Mouse (Mus musculus) hindbrain, embryonic 10.5 days (tissue): ENCODE results near the gene Tmem156. TPM values are rescaled to one million over a fixed set of nuclear protein-coding genes. Genes with fewer than 3 reads are reported as not detected.

Source experiments
- DNase-seq: peaks from one replicate; pipeline ENCODE4 v3.0.0-alpha.2; 2017; ENCODE audit warnings: low spot score
- H3K27ac ChIP-seq: fragments of 300-500 bp; sonication (generic); 2 replicates; pipeline ENCODE4 v1.5.1; 2016; ENCODE audit warnings: mild to moderate bottlenecking, moderate library complexity
- H3K27me3 ChIP-seq: fragments of 300-500 bp; sonication (generic); 2 replicates; pipeline ENCODE4 v1.6.1; 2016; ENCODE audit warnings: mild to moderate bottlenecking; ENCODE audit not compliant: poor library complexity, insufficient read depth, severe bottlenecking
- H3K36me3 ChIP-seq: fragments of 300-500 bp; sonication (generic); 2 replicates; pipeline ENCODE4 v1.6.1; 2016; ENCODE audit warnings: mild to moderate bottlenecking, moderate library complexity
- H3K4me1 ChIP-seq: fragments of 300-500 bp; sonication (generic); replicated peaks from 2 replicates; pipeline ENCODE4 v1.6.1; 2016; ENCODE audit warnings: mild to moderate bottlenecking
- H3K4me3 ChIP-seq: fragments of 300-500 bp; sonication (generic); 2 replicates; pipeline ENCODE4 v1.5.1; 2016; ENCODE audit warnings: mild to moderate bottlenecking, moderate library complexity
- H3K9me3 ChIP-seq: fragments of 300-500 bp; sonication (generic); 2 replicates; pipeline ENCODE4 v1.6.1; 2016; ENCODE audit warnings: mild to moderate bottlenecking, moderate library complexity
- WGBS: fragments of 180-500 bp; shearing (Covaris S2); methylation state at CpG from one replicate; pipeline ENCODE4 v1.1.7; 2016; 5-methylcytosine and 5-hydroxymethylcytosine counted together
- polyA plus RNA-seq: library from polyadenylated mRNA; unstranded; fragments of >200 nt; fragmentation: Nextera tagmentation; extraction: Ambion mirVana; gene quantifications from 2 replicates; pipeline ENCODE4 v1.2.1, GENCODE M21; 2016

Tmem156 gene
- polyA plus RNA-seq, 1 experiment from 2014 or later, result not detected

DNA sequence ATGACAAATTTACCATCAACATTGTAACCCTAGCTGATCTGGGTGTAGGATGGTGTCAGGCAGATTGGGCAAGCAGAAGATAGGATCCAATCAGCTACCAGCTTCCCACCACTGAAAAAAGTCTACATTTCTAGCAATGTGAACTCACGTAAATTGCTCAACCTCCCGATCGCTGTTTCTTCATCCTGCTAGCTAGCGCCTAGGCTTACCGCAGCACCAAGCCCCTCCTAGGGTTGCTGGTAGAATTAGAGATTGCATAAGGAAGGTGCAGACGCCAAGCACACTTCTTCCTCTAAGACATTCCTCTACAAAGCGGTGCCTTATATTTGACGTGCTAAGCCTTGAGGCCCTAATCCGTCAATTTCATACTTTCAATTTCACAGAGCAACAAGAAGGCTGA is 53.6 kb downstream of the Tmem156 start:
- Histone ChIP-seq H3K27me3 (no peaks in the 10 kb centered on the region), H3K4me1 (no peaks in the 10 kb centered on the region), H3K36me3 (no peaks in the 10 kb centered on the region), H3K9me3 (no peaks in the 10 kb centered on the region), H3K4me3 (no peak overlapping the region), H3K27ac (no peak overlapping the region)
- 90% methylated on average over 9 of the region's 9 CpGs for WGBS
- no peak for DNase-seq

- 81% methylated on average over 13 of the region's 13 CpGs for WGBS
- H3K27ac ChIP-seq, result no peak overlapping the region
- DNase-seq, result no peak
These were observed 55.3 kb downstream of the Tmem156 start for GRCm38 (mm10) chr5:65036597-65036996.

DNA sequence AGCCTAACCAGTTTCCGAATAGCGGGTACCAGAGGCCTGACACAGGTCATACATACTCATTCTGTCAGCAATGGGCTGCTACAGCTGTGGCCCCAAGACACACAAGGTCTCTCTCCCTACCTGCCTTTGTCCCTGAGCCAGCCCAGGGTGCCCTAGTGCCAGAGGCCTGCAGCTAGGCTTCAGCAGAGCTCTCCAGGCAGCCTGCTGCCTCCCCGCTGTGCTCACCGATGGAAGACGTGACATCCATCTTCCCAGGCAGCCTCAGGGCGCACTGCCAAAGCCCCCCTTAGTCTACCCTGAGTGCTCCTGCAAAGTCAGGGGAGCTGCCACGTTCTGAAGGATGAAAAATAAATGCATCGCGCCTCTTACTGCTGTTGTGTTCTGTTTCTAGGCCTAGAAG is 63.9 kb downstream of the Tmem156 start:
- 47% methylated on average over 9 of the region's 9 CpGs for WGBS
- Histone ChIP-seq H3K27me3 (no peaks in the 10 kb centered on the region), H3K4me3 (no peak overlapping the region), H3K27ac (no peak overlapping the region), H3K36me3 (peaks cover under 1% of the 10 kb centered on the region; the same call in 1 of the 2 replicates), H3K4me1 (peaks cover 7% of the 10 kb centered on the region), H3K9me3 (no peaks in the 10 kb centered on the region)
- no peak for DNase-seq

More at GRCm38 (mm10) chr5:65036597-65036996, 55.3 kb downstream of the Tmem156 start:
- no peaks in the 10 kb centered on the region for H3K27me3 ChIP-seq
- no peak overlapping the region for H3K4me3 ChIP-seq
- H3K9me3 ChIP-seq, result no peaks in the 10 kb centered on the region
- H3K4me1 ChIP-seq, result no peaks in the 10 kb centered on the region
- H3K36me3 ChIP-seq, result no peaks in the 10 kb centered on the region

DNA sequence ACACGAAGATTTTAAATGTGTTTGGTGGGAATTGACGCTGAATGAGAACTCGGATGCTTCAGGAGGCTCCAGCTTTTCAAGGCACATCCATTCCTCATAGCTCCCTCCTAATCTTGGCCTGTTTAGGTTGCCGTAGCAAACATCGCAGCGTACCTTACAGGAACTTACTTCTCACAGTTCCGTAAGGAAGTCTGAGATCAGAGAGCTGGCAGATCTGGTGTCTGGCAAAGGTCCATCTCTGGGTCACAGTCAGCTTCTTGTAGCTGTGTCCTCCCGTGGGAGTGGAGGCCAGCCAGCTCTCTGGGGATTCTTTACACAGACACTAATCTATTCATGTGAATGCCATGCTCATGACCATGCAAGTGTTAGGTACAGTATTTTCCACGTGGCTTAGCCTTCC is 65.2 kb downstream of the Tmem156 start:
- H3K4me3 ChIP-seq, result no peak overlapping the region
- H3K4me1 ChIP-seq, result peaks cover 7% of the 10 kb centered on the region
- no peak for DNase-seq
- 86% methylated on average over 9 of the region's 9 CpGs for WGBS
- H3K36me3 ChIP-seq, result peaks cover 9% of the 10 kb centered on the region; the same call in 1 of the 2 replicates
- no peaks in the 10 kb centered on the region for H3K9me3 ChIP-seq
- no peaks in the 10 kb centered on the region for H3K27me3 ChIP-seq
- H3K27ac ChIP-seq, result no peak overlapping the region

DNA sequence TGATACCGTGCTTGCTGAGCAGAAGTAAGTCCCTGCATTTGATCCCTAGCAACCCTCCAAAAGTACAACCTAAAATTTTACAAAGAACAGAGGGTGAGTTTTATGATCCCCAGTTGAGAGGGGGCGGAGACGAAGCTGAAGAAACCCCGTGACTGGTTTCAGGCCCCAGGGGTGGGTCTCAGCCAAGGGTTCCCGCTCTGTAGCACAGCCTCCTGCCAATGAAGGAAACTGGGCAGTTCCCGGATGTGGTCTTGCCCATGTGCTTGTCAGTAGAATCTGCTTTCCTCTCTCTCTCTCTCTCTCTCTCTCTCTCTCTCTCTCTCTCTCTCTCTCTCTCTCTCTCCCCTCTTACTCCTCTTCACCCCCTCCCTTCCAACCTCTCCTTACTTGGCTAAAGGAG is 66.0 kb downstream of the Tmem156 start:
- Histone ChIP-seq H3K9me3 (no peaks in the 10 kb centered on the region), H3K4me1 (peaks cover 7% of the 10 kb centered on the region), H3K27ac (no peak overlapping the region), H3K36me3 (peaks cover 12% of the 10 kb centered on the region; the same call in 1 of the 2 replicates), H3K4me3 (no peak overlapping the region), H3K27me3 (no peaks in the 10 kb centered on the region)
- no peak for DNase-seq
- 63% methylated on average over 6 of the region's 6 CpGs for WGBS

- peaks cover 7% of the 10 kb centered on the region for H3K4me1 ChIP-seq
- H3K27me3 ChIP-seq, result no peaks in the 10 kb centered on the region
- H3K27ac ChIP-seq, result no peak overlapping the region
- H3K9me3 ChIP-seq, result no peaks in the 10 kb centered on the region
- DNase-seq, result no peak
- WGBS, result 88% methylated on average over 2 of the region's 2 CpGs
- H3K4me3 ChIP-seq, result no peak overlapping the region
- peaks cover 12% of the 10 kb centered on the region; the same call in 1 of the 2 replicates for H3K36me3 ChIP-seq
These were observed 67.3 kb downstream of the Tmem156 start for GRCm38 (mm10) chr5:65024641-65025040.

DNA sequence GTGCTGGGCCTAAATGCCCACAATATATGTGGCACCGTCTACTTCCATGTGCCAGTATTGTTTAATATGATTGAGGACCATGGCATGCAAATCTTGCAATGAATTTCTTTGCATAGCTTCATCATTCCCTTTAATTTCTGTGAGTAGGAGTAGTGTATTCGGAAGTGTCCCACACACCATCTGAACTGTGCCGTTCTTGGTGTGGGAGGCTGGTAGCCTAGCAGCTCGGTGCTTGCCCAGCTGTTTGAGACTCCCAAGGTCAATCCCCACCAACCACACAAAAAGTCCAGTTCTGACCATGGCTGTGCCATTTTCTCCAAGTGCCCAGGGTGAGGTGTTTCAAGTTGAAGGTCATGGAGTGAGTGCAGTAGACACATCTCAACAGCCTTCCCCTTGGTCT is 69.9 kb downstream of the Tmem156 start:
- Histone ChIP-seq H3K36me3 (peaks cover 12% of the 10 kb centered on the region; the same call in 1 of the 2 replicates), H3K9me3 (no peaks in the 10 kb centered on the region), H3K27ac (no peak overlapping the region), H3K27me3 (no peaks in the 10 kb centered on the region), H3K4me3 (no peak overlapping the region), H3K4me1 (no peaks in the 10 kb centered on the region)
- WGBS, result 95% methylated on average over 4 of the region's 4 CpGs
- DNase-seq, result no peak

DNA sequence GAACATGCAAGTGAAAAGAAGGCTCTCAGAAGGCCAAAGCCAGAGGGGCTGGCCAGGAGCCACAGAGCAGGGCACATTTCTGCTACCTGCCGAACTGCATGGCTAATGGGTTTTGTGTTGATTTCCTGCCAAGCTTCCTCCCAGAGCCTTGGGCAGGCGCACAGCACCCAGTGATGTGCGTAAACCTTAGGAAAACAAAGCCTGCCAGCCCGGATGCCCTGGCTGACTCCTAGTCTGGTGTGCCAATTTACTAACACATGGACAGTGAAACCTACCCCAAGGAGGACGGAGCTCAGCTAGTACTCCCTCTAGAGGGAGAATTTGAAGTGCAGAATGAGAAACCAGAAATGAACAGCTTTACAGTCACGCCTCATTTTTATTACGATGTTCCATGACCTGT is 72.1 kb downstream of the Tmem156 start:
- Histone ChIP-seq H3K9me3 (no peaks in the 10 kb centered on the region), H3K4me3 (no peak overlapping the region), H3K4me1 (no peaks in the 10 kb centered on the region), H3K27ac (no peak overlapping the region), H3K27me3 (no peaks in the 10 kb centered on the region), H3K36me3 (peaks cover 12% of the 10 kb centered on the region; the same call in 1 of the 2 replicates)
- WGBS, result 77% methylated on average over 7 of the region's 7 CpGs
- DNase-seq, result no peak

DNA sequence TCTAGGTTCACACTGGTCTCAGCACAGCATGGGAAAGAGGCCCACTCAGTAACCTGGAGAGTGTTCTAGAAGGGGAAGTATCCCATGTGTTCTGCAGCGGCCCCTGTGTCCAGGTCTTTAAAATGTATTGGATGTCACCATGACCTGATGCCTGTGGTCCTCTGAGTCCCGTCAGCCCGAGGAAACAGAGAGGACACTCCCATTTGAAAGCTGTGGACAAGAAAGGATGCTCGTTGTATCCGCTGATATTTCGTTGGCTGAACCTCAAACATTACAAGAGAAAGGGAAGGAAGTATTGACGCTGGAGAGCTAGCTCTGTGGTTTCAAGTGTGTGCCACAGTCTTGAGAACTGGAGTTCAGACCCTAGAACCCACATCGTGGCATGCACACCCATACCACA is 72.8 kb downstream of the Tmem156 start:
- Histone ChIP-seq H3K4me3 (no peak overlapping the region), H3K36me3 (peaks cover 12% of the 10 kb centered on the region; the same call in 1 of the 2 replicates), H3K27ac (no peak overlapping the region), H3K9me3 (no peaks in the 10 kb centered on the region), H3K4me1 (no peaks in the 10 kb centered on the region), H3K27me3 (no peaks in the 10 kb centered on the region)
- 84% methylated on average over 8 of the region's 8 CpGs for WGBS
- no peak for DNase-seq

DNA sequence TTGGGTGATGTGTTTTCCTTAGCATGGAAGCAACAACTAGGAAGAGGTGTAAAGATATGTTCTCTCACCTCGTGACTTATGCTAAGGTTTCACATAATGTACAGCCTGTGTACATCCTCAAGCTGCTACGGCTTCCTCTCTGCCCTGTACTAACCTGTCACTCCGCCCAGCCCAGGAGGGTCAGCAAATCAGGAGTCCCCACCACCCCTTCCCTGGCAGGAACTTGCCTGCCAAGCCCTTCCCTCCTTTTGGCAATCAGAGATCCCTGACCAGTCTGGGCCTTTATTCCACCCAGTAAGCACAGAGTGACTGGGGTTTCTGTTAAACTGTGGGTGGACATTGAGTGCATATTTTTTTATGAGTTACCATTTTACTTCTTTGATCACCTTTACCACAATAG is 76.4 kb downstream of the Tmem156 start:
- no peak overlapping the region for H3K27ac ChIP-seq
- WGBS, result 88% methylated on average over 3 of the region's 3 CpGs

GRCm38 (mm10) chr5:65011901-65012573 is 79.9 kb downstream of the Tmem156 start:
- H3K36me3 ChIP-seq, result peaks cover 11% of the 10 kb centered on the region
- no peak overlapping the region for H3K4me3 ChIP-seq
- 89% methylated on average over 7 of the region's 7 CpGs for WGBS
- H3K4me1 ChIP-seq, result 0 out of 2 replicates have a peak, but pooled peaks cover 5% of the 10 kb centered on the region
- H3K27ac ChIP-seq, result no peak overlapping the region
- DNase-seq, result no peak
- H3K9me3 ChIP-seq, result no peaks in the 10 kb centered on the region
- H3K27me3 ChIP-seq, result no peaks in the 10 kb centered on the region

More for the DNA sequence above, 76.4 kb downstream of the Tmem156 start:
- DNase-seq, result no peak
- no peak overlapping the region for H3K4me3 ChIP-seq
- 0 out of 2 replicates have a peak, but pooled peaks cover 5% of the 10 kb centered on the region for H3K4me1 ChIP-seq
- H3K27me3 ChIP-seq, result no peaks in the 10 kb centered on the region
- no peaks in the 10 kb centered on the region for H3K9me3 ChIP-seq
- H3K36me3 ChIP-seq, result peaks cover 1% of the 10 kb centered on the region

DNA sequence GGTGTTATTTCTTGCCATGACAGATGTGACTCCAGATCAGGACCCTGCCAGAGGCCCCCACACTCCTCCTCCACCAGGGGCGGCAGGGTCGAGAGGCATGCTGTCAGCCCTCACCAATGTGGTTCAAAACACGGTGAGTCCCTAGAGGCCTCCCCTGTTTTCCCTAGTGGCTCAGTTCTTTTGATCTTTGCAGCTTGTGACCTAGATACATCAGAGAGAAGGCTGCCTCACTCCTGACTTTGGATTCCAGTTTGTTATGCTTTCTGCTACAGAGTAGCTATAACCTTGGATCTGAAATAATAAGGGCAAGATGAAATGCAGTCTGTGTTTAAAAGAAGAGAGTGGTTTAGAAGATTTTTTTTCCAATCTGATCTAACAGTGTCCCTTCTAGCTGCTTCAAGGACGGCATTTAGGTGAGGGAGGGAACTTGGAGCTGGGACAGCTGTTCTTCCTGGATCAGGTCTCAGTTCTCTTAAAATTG is 85.9 kb downstream of the Tmem156 start:
- Histone ChIP-seq H3K9me3 (no peaks in the 10 kb centered on the region), H3K36me3 (peaks cover 11% of the 10 kb centered on the region), H3K27ac (no peak overlapping the region; the same call in 1 of the 2 replicates), H3K4me1 (peaks cover 10% of the 10 kb centered on the region), H3K27me3 (no peaks in the 10 kb centered on the region), H3K4me3 (no peak overlapping the region)
- DNase-seq, result peak; percentile 6
- 49% methylated on average over 4 of the region's 4 CpGs for WGBS

GRCm38 (mm10) chr5:65005251-65005650 is 86.7 kb downstream of the Tmem156 start:
- no peak for DNase-seq
- Histone ChIP-seq H3K36me3 (peaks cover 7% of the 10 kb centered on the region), H3K4me1 (peaks cover 10% of the 10 kb centered on the region), H3K4me3 (no peak overlapping the region), H3K27me3 (no peaks in the 10 kb centered on the region), H3K27ac (no peak overlapping the region), H3K9me3 (no peaks in the 10 kb centered on the region)
- 92% methylated on average over 4 of the region's 4 CpGs for WGBS
